Mouse (Mus musculus) stomach, postnatal 0 days (tissue): ENCODE results near the gene B3gat2. TPM values are rescaled to one million over a fixed set of nuclear protein-coding genes. Genes with fewer than 3 reads are reported as not detected.

Experiments used
- ATAC-seq: fragments of 200-750 bp; cut with Nextera tagmentation; 2 replicates; pipeline ENCODE4 v1.8.0; 2017; ENCODE audit not compliant: low FRiP score, low TSS enrichment
- DNase-seq: peaks from one replicate; pipeline ENCODE4 v3.0.0-alpha.2; 2016; ENCODE audit warnings: low spot score
- H3K27ac ChIP-seq: fragments of 300-500 bp; sonication (generic); replicated peaks from 2 replicates; pipeline ENCODE4 v1.5.1; 2014; ENCODE audit warnings: mild to moderate bottlenecking, control low read depth
- H3K27me3 ChIP-seq: fragments of 300-500 bp; sonication (generic); 2 replicates; pipeline ENCODE4 v1.6.1; 2014; ENCODE audit warnings: low read length; ENCODE audit not compliant: control insufficient read depth, insufficient read depth
- H3K36me3 ChIP-seq: fragments of 300-500 bp; sonication (generic); 2 replicates; pipeline ENCODE4 v1.6.1; 2014; ENCODE audit warnings: low read length, mixed read lengths; ENCODE audit not compliant: control insufficient read depth, insufficient read depth
- H3K4me1 ChIP-seq: fragments of 300-500 bp; sonication (generic); replicated peaks from 2 replicates; pipeline ENCODE4 v1.6.1; 2014; ENCODE audit warnings: antibody characterized with exemption; ENCODE audit not compliant: control insufficient read depth, insufficient read depth
- H3K4me2 ChIP-seq: fragments of 300-500 bp; sonication (generic); replicated peaks from 2 replicates; pipeline ENCODE4 v1.6.1; 2014; ENCODE audit warnings: low read depth, mild to moderate bottlenecking, control low read depth, moderate library complexity
- H3K4me3 ChIP-seq: fragments of 300-500 bp; sonication (generic); 2 replicates; pipeline ENCODE4 v1.5.1; 2014; ENCODE audit warnings: low read depth, low read length, control low read depth
- H3K9ac ChIP-seq: fragments of 300-500 bp; sonication (generic); 2 replicates; pipeline ENCODE4 v1.6.1; 2014; ENCODE audit warnings: mild to moderate bottlenecking, low read length, control low read depth, mixed read lengths
- H3K9me3 ChIP-seq: fragments of 300-500 bp; sonication (generic); 2 replicates; pipeline ENCODE4 v1.6.1; 2016; ENCODE audit warnings: low read length; ENCODE audit not compliant: control insufficient read depth
- CTCF ChIP-seq: IDR thresholded peaks from 2 replicates; pipeline ENCODE4 v1.5.1; 2016; ENCODE audit warnings: antibody characterized with exemption, low read depth, mild to moderate bottlenecking, moderate library complexity
- EP300 ChIP-seq: optimal IDR thresholded peaks from 2 replicates; pipeline ENCODE3; 2016; ENCODE audit warnings: antibody characterized with exemption
- WGBS: fragments of 180-500 bp; shearing (Covaris S2); extraction: QIAGEN DNeasy Blood & Tissue Kit; methylation state at CpG from one replicate; pipeline ENCODE4 v1.1.7; 2014; 5-methylcytosine and 5-hydroxymethylcytosine counted together
- polyA plus RNA-seq: library from polyadenylated mRNA; unstranded; fragments of >200 nt; fragmentation: Nextera tagmentation; extraction: Ambion mirVana; gene quantifications from 2 replicates; pipeline ENCODE4 v1.2.1, GENCODE M21; 2015

Gene B3gat2
- polyA plus RNA-seq, 1 experiment from 2014 or later, result 0.19 TPM

DNA sequence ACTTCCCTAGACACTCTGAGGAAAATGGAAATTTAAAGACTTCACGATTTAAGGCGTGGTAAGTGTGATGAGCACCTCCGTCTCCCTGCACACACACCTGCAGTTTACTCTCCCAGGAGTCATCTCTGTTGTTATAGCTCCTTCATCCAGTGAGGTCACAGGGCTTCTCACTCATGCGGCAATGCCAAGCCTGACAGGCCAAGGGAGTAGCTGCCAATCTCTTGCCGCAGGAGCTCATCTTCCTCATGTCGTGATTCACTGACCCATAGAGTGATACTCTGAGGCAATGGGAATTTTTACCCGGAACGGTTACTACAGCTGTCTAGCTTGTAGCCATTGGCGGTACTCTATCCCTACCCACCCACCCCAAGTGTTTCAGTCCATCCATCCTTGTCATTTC lies 36.8 kb downstream of the B3gat2 start:
- H3K4me2 ChIP-seq, result no peak overlapping the region
- no peaks in the 10 kb centered on the region for H3K27me3 ChIP-seq
- 82% methylated on average over 9 of the region's 9 CpGs for WGBS
- no peak overlapping the region for H3K27ac ChIP-seq
- no peak overlapping the region for H3K4me3 ChIP-seq
- ATAC-seq (no peak), DNase-seq (no peak)
- TF ChIP-seq CTCF, result no peak
- no peak for TF ChIP-seq EP300
- no peak overlapping the region for H3K9ac ChIP-seq
- H3K4me1 ChIP-seq, result no peaks in the 10 kb centered on the region
- no peaks in the 10 kb centered on the region for H3K36me3 ChIP-seq
- H3K9me3 ChIP-seq, result no peaks in the 10 kb centered on the region

DNA sequence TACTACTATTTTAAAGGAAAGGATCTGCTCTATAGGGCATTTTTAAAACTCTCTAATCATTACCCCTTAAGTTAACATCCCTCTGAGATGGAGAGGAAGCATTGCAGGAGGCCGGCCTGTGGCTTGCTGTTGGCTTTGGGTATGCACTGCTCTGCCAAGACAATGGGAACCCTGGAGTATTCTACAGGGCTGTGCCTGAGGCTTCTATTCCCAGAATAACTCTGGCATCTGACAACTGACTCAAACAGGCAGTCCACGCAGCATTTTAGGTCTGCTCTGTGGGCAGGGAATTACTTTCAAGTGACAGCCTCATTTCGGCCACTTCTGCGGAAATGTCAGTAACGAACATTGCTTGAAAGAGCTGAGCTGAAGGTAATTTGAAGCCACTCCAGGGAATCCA lies 60.1 kb downstream of the B3gat2 start:
- no peaks in the 10 kb centered on the region for H3K36me3 ChIP-seq
- TF ChIP-seq EP300, result no peak
- TF ChIP-seq CTCF, result no peak
- no peak overlapping the region for H3K27ac ChIP-seq
- H3K4me3 ChIP-seq, result no peak overlapping the region
- no peak overlapping the region for H3K9ac ChIP-seq
- no peaks in the 10 kb centered on the region for H3K27me3 ChIP-seq
- H3K4me1 ChIP-seq, result no peaks in the 10 kb centered on the region
- no peaks in the 10 kb centered on the region for H3K9me3 ChIP-seq
- DNase-seq (no peak), ATAC-seq (no peak)
- no peak overlapping the region for H3K4me2 ChIP-seq
- 75% methylated on average over 5 of the region's 5 CpGs for WGBS

DNA sequence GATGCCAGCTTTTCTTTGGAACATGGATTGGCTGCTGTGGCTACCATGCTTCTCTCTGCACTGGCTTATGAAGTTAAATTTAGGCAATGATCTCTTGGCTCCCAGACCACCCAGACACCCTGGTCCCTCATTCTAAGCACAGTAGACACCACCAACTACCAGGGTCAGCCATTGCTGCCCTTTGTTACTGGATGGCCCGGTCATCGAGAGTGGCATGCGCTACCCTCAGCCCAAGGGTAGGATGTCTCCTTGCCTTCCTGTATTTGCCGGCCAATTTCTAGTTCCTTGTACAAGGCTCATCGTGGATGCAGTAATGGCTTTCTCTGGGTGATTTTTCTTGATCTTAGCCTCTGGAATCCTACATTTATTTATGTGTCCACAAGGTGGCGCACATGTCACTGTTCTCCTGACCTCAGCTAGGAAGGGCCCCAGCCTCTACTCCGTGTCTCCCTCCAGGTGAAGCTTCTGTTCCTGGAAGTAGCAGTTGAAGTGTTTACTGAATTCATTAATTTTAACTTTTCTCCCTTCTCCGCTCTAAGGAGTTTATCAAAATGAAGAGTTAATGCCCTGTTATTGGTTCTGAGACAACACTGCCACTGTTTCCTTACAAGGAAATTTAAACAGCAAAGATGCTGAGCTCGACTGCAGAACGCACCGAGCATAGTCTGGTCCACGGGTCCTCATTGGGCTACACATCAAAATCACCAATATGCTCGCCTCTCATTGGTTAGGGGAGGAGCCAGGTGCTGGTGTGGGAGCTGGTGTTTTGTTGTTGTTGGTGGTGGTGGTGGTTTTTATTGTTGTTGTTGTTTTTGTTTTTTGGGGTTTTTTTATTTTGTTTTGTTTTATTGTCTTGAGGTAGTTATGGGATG lies 65.6 kb downstream of the B3gat2 start:
- no peak overlapping the region for H3K27ac ChIP-seq
- no peaks in the 10 kb centered on the region for H3K9me3 ChIP-seq
- 28% methylated on average over 13 of the region's 13 CpGs for WGBS
- peak; percentile 51 for DNase-seq
- no peaks in the 10 kb centered on the region for H3K4me1 ChIP-seq
- ATAC-seq, result no peak; the same call in 1 of the 2 replicates
- H3K36me3 ChIP-seq, result no peaks in the 10 kb centered on the region
- no peak overlapping the region for H3K4me2 ChIP-seq
- H3K27me3 ChIP-seq, result no peaks in the 10 kb centered on the region
- no peak overlapping the region for H3K4me3 ChIP-seq
- no peak overlapping the region for H3K9ac ChIP-seq
- TF ChIP-seq EP300 (no peak), CTCF (peak; percentile 88)

DNA sequence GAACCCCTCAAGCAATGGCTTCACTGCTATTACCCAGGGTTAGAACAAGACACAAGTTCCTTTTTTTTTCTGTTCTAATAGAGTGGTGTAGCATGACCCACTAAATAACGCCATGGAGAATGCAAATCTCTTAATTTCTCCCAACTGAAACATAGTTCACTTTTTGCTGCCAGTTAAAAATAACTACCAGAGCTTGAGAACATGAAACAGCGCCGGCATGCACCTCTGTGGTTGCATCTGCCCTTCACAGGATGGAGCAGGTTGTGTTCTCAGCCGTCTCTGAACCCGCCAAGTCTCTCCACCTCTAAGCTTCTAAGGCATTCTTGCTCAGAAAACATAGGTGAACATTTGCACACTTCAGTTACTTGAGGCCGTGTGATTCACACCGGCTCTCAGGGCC lies 72.7 kb downstream of the B3gat2 start:
- Histone ChIP-seq H3K4me3 (no peak overlapping the region), H3K4me2 (no peak overlapping the region), H3K27ac (no peak overlapping the region), H3K36me3 (no peaks in the 10 kb centered on the region), H3K9me3 (no peaks in the 10 kb centered on the region), H3K9ac (no peak overlapping the region), H3K27me3 (no peaks in the 10 kb centered on the region), H3K4me1 (no peaks in the 10 kb centered on the region)
- ATAC-seq, result no peak
- TF ChIP-seq EP300 (no peak), CTCF (no peak)
- no peak for DNase-seq
- 76% methylated on average over 7 of the region's 7 CpGs for WGBS

DNA sequence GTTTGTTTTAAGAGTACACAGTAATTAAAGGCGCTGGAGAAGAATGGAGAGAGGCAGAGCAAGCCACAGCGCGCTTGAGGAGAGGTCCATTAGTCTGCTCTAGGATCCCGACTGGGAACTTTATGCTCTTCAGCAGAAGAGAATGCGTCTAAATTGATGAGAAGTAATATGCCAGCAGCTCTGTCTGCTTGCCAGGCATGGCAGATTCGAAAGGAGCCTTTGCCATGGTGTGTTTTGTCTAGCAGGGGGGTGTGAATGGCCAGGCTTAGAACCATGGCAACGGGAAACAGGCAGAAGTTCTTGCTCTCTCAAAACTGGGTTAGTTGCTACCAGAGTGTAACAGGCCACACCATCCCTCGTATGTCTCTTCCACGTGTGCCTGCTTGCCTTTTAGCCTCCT lies 73.3 kb downstream of the B3gat2 start:
- no peak for ATAC-seq
- Histone ChIP-seq H3K27ac (no peak overlapping the region), H3K9ac (no peak overlapping the region), H3K4me1 (no peaks in the 10 kb centered on the region), H3K9me3 (no peaks in the 10 kb centered on the region), H3K36me3 (no peaks in the 10 kb centered on the region), H3K27me3 (no peaks in the 10 kb centered on the region), H3K4me2 (no peak overlapping the region), H3K4me3 (no peak overlapping the region)
- WGBS, result 56% methylated on average over 9 of the region's 9 CpGs
- no peak for DNase-seq
- TF ChIP-seq CTCF (no peak), EP300 (no peak)

DNA sequence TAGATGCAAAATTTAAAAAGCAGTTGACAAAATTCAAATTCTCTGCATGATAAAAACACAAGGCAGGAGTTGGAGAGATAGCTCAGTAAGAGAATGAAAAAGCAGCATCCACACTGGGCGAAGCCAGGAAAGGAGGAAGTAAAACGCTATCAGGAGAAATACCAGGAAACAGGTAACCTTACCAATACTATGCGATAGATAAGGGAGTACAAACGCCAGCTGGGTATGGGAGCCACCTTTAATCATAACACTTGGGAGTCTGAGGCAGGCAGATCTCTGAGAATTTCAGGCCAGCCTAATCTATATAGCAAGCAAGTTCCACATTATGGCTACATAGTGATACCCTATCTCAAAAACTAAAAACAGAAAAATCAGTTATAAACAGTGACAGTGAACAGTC lies 75.1 kb downstream of the B3gat2 start:
- no peak overlapping the region for H3K4me3 ChIP-seq
- 76% methylated on average over 4 of the region's 4 CpGs for WGBS
- no peaks in the 10 kb centered on the region for H3K36me3 ChIP-seq
- H3K4me2 ChIP-seq, result no peak overlapping the region
- H3K9me3 ChIP-seq, result no peaks in the 10 kb centered on the region
- no peaks in the 10 kb centered on the region for H3K4me1 ChIP-seq
- H3K9ac ChIP-seq, result no peak overlapping the region
- H3K27me3 ChIP-seq, result no peaks in the 10 kb centered on the region
- DNase-seq, result no peak
- ATAC-seq, result no peak
- TF ChIP-seq EP300 (no peak), CTCF (no peak)
- no peak overlapping the region for H3K27ac ChIP-seq
